Mouse (Mus musculus): ENCODE measurements at regions not wholly inside any gene's neighbourhood (a gene's known extent, or its start where the extent isn't known, plus 50 kb on each side); places are given as distances from the start of the nearest gene placed in this dataset.

DNA sequence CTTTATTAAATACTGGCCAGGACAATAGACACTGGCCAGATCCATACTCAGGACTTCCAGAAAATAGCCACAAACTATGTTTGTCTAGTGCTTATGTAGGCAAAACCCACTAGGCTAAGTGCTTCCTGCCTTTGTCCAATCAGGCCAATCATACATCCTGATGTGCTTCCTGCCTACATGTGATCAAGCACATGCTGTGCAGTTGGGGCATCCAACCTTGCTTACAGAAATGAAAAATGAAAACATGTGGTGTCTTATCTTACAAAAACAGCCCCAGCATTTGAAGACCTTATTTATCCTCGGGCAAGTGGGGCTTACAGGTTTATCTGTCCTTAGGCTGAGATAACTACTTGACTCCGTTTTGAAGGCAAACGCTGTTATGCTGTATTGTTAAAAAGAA is 188.8 kb downstream of the Sec23a start:
- no peak for TF ChIP-seq POLR2A (IDR thresholded peaks at IDR 0.05; ENCODE audit: borderline replicate concordance, extremely low read depth, insufficient read depth, insufficient read length, poor library complexity, severe bottlenecking)
- TF ChIP-seq CTCF (IDR thresholded peaks at IDR 0.05; ENCODE audit: borderline replicate concordance, extremely low read depth, insufficient read depth, insufficient read length) = no peak
